Mouse (Mus musculus) hematopoietic multipotent progenitor cell, adult 10-12 weeks (in vitro differentiated cells): ENCODE measurements around the gene Olfr514. TPM values are rescaled to one million over a fixed set of nuclear protein-coding genes. Genes with fewer than 3 reads are reported as not detected.

Experiments used
- polyA plus RNA-seq: library from polyadenylated mRNA; stranded (reverse); fragments of >175 nt; gene quantifications from 2 replicates; pipeline ENCODE4 v1.2.3, GENCODE M21; 2012; ENCODE audit warnings: low replicate concordance

Gene Olfr514
- not detected in 2 replicates for polyA plus RNA-seq

GRCm38 (mm10) chr7:108825897-108826296, at the start of gene Olfr514:
Gene Olfr514 (minus strand): TSS chr7:108825997.

GRCm38 (mm10) chr7:108872279-108872678, 46.5 kb upstream of the Olfr514 start, which contains the start of gene Olfr517:
Gene Olfr517 (minus strand): TSS chr7:108872379.

GRCm38 (mm10) chr7:108850429-108850828, 24.6 kb upstream of the Olfr514 start, which contains the start of gene Olfr516:
Gene Olfr516 (minus strand): TSS chr7:108850529.

Other genes starting within 250 kb of the Olfr514 start
- gene Olfr506, start 215.2 kb downstream of the Olfr514 start, polyA plus RNA-seq: not detected in 2 replicates
- gene Olfr507, start 204.2 kb downstream of the Olfr514 start, polyA plus RNA-seq: not detected in 2 replicates
- gene Olfr508, start 196.0 kb downstream of the Olfr514 start, polyA plus RNA-seq: not detected in 2 replicates
- not detected in 2 replicates for gene Olfr509, start 174.1 kb downstream of the Olfr514 start, polyA plus RNA-seq
- gene Olfr510, start 159.6 kb downstream of the Olfr514 start, polyA plus RNA-seq: not detected in 2 replicates
- not detected in 2 replicates for gene Olfr512, start 112.7 kb downstream of the Olfr514 start, polyA plus RNA-seq
- gene Olfr513, start 75.0 kb downstream of the Olfr514 start, polyA plus RNA-seq: 0.07 TPM in 1 of 2 replicates, not detected in the other
- gene Olfr516, start 24.5 kb upstream of the Olfr514 start, polyA plus RNA-seq: not detected in 2 replicates
- gene Olfr517, start 46.4 kb upstream of the Olfr514 start, polyA plus RNA-seq: not detected in 2 replicates
- not detected in 2 replicates for gene Olfr518, start 59.0 kb upstream of the Olfr514 start, polyA plus RNA-seq
- not detected in 2 replicates for gene Olfr519, start 68.4 kb upstream of the Olfr514 start, polyA plus RNA-seq
- 0.12 and 0.44 TPM in 2 replicates for gene Nlrp10, start 104.2 kb upstream of the Olfr514 start, polyA plus RNA-seq
- 364 and 1,168 TPM in 2 replicates for gene Eif3f, start 108.4 kb upstream of the Olfr514 start, polyA plus RNA-seq
- 0.49 and 1.9 TPM in 2 replicates for gene Tub, start 124.3 kb upstream of the Olfr514 start, polyA plus RNA-seq